Mouse (Mus musculus) gonadal fat pad, adult 2 months (tissue): ENCODE results near the gene Cryba2. TPM values are rescaled to one million over a fixed set of nuclear protein-coding genes. Genes with fewer than 3 reads are reported as not detected.

ENCODE experiments used
- DNase-seq: peaks from one replicate; pipeline ENCODE4 v3.0.0-alpha.2; 2012; ENCODE audit warnings: low read depth
- polyA plus RNA-seq: library from polyadenylated mRNA; depleted of rRNA; stranded (reverse); fragments of >200 nt; gene quantifications from 2 replicates; pipeline ENCODE4 v1.2.3, GENCODE M21; 2012; rRNA removed

Gene Cryba2
- polyA plus RNA-seq: 0.51 and 1.2 TPM in 2 replicates

DNA sequence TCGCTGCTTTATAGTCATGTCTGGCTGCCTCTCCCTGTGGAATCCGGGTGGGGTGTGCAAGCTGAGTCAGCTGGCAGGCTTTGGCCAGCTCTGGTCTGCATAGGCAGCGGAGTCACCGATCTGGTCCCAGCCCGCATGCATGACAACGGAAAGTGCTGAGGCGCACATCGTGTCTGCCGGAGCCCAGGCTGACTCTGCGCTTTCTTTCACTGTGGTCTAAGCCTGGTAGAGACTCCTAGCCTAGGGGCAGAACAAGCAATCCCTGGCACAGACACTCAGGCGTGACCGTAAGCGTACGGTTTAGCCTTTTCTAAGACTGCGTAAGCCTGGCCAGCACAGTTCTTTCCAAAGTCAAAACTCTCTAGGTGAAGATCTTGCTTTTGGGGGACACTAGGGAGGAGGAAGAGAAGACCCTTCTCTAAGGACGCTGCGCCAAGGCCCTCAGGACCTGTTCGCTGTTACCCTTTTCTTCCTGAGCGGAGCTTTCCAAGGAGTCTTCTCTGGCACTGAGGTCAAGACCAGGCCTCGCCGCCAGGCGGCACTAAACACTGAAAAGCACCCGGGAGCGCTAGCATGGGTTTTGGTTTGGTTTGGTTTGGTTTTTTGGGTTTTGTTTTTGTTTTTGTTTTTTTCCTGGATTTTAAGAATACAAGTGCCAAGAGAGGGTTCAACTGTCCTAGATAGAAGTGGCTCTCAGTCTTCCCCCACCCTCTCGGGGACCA is at the start of gene Cryba2:
Gene Cryba2, minus strand, starts transcription at position 10 of the 722 bp plus-strand sequence.
- DNase-seq: no peak

DNA sequence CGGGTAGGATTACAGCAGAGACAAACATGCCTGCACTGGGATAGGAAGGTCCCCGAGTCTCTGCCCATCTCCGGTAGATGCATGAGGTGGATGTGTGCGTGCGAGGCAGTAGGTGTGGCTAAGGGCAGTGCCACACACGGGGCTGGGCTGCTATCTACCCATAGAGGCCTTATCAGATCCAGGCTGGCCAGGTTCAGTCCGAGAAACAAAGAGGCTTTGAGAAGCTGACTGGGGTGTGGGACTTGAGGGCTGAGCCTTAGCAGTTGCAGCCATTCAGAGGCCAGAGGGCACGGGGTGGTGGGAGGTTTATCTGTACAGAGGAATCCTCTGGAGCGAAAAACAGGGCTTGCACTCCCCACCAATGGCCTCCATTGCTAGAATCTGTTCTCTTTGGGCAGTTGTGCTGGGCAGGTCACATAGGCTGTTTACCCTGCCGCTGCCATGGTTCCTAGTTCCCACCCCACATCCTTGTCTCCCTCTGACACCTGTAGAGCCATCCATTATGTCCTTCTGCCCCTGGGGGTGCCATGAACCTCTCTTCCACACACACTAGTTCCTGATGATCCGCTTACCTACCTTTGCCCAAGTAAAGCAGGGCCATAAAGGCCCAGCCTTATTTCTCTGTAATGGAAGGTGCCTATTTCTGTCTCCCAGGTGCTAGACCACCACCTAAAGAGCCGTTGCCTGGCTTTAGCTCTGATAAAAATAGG is 48.9 kb upstream of the Cryba2 start:
- no peak for DNase-seq

DNA sequence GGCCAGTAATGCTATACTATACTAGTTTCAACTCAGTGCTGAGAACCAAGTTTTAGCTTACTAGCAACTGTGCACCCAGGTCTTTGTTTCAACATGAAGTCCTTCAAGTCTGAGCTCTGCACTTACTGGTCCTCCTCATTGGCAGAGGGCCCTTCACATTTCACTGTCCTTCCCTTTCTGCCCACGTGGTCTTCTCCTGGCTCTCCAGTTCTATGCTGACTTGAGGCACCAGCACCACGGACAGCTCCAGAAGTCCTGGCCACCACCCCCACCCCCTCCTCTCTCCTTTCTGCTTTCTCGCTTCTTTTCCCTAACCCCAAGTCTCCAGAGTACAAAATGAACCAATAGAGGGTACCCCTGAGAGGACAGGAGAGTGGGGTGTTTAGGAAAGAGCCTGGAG is 46.8 kb upstream of the Cryba2 start:
- no peak for DNase-seq

DNA sequence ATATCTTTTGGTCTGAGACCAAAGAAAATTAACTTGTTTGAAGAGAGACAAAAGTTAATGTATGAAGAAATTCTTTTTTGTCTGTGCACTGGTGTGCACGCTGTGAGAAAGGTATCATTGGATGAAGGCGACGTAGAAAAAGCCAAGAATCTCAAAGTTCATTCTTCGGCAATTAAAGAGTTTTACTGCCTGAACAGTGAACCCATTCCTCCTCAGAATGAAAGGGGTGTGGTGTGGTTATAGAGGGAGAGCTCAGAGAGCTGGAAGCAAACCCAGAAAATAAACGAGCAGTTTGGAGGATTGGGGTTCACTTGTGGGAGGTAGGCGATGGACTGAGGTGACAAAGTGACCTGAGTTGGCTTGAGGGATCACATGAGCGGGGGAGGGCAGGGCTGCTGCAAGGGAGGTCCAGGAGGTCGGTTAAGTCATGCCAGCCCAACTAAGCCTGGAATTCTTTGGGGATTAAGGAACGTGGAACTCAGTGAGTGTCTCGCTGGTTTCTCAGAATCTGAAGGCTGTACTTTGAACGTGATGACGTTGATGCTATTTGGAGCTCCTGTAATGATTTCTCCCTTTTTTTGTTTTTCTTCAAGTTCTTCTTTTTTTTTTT is 43.4 kb upstream of the Cryba2 start:
- no peak for DNase-seq

DNA sequence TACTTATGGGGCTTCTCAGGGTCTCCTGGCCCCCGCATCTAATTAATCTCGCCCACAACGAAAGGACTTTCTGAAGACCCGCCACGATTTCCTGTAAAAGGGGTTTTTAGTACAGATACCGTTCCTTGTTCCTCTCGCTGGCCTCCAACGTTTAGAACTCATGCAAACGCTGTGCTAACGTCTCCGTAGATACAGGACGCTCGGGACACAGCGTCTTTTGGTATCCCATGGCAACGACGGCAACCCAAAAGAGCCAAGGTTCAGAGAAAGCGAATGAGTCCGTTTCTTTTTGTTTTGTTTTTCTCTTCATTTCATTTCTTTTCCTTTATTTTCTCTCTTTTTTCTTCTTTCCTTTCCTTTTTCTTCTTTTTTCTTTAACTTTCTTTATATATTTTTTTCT is 42.5 kb upstream of the Cryba2 start, which contains the start of gene Cfap65:
Gene Cfap65, minus strand, starts transcription at position 198 of the 400 bp plus-strand sequence.
- no peak for DNase-seq

DNA sequence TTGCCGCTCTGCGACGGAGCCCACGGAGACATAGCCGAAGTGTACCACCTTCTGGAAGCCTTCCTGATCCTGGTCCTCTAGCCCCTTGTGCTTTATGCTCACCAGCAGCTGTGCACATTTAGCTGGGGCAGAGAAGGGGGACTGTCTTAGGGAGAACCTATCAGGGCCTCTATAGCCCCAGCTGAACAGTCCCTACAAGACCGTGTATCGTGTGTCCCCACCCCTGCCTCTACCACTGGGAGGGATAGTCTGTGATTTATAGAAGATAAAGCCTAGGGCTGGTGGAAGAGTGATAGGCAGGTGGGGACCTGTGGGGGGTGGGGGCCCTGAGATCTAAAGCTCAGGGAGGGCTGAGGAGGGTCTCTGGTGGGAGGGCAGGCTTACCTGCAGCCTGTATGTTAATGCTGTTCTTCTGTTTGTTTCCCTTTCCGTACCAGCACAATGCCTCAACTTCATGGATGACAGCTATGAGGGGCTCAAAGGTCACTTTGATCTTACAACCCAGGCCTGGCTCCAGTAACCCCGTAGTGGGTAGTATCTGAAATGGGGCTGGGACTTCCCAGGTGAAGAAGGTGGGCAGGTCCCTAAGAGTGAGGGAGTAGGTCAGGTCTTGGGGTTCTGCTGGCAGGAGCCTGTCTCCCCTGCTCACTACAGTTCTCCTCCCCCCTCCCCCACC is 34.8 kb upstream of the Cryba2 start:
- no peak for DNase-seq

DNA sequence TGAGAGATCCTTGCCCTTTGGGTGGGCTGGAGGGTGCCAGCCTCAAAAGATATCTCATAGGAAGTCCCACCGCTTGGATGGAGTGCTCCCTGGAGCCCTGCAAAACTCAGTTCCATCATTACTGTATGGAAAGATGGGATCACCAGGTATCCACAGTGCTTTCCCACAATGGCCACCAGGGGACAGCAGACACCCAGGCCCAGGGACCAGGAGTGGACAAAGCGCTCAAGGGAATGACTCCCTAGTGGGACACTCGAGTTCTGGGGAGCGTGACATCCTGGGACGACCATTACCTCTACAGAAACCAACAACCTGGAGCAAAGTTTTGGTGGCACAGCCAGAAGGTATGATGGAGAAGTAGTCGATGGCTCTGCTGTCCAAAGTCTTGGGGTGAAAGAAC is 33.8 kb upstream of the Cryba2 start:
- no peak for DNase-seq

DNA sequence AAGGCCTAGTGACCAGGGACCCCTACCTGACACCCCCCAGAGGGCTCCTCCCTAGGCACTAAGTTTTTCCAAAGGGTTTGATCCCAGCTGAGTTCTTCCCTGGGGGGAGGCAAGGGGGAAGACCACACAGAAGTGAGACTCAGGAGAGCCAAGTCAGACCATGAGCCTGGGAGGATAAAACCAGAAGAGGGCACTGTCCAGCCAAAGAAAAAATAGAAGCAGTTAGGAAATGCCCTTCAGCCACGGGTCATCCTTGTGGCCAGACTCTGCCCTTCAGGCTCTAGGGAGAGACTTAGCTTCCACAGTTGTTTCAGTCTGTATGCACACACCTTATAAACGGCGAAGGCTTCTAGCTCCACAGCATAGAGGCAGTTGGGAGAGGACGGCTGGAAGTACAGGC is 31.5 kb upstream of the Cryba2 start:
- no peak for DNase-seq

DNA sequence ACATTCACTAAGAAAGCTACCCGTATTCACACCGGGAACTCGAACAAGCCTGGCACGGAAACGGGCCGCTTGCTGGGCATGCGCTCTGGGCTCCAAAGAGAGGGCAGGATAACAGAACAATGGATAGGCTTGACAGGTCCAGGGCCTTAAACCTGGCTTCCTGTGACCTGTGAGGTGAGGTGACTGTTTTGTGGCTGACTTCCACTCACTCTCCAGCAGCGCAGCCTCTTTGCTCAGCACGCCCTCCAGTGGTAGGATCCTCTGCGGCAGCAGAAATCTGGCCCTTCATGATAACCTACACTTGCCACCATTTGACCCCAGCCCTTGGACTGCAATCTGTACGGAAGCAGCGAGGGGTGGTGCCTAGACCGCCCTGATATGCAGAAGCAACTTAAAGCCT is 22.8 kb upstream of the Cryba2 start:
- no peak for DNase-seq

DNA sequence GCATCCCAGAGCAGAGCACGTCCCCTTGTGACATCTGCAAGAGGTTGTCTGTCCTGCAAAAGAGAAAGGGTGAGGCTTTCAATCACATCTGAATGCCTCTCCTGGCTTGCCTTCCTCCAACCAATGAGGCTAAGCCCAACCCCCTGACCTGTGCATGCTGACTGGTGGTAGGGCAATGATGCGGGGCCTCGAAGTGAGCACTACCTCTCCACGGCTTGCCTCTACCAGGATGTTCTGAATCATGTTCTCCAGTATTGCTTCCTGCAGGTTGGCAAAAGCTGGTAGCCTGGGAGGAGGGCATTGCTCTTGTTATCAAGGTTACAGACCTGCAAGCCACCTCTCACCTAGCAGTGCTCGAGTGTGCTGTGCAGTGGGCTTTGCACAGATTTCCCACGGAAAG is 9.2 kb upstream of the Cryba2 start:
- DNase-seq: no peak

DNA sequence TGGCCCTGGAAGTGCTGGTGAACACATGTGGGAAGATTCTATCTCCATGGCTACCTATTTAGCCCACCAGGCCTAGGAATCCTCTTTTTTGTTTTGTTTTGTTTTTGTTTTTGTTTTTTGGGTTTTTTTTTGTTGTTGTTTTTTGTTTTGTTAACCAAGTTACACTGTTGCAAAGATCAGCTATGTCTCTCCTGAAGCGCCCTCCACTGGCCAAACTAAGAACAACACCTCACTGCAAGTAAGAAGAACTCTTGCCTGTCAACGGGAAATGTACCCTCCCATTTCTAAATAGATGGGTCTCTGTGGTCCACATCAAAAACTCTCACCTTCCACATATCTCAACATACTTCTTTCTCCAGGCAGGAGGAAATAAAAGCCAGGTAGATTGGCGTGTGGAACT is 8.7 kb upstream of the Cryba2 start:
- no peak for DNase-seq

DNA sequence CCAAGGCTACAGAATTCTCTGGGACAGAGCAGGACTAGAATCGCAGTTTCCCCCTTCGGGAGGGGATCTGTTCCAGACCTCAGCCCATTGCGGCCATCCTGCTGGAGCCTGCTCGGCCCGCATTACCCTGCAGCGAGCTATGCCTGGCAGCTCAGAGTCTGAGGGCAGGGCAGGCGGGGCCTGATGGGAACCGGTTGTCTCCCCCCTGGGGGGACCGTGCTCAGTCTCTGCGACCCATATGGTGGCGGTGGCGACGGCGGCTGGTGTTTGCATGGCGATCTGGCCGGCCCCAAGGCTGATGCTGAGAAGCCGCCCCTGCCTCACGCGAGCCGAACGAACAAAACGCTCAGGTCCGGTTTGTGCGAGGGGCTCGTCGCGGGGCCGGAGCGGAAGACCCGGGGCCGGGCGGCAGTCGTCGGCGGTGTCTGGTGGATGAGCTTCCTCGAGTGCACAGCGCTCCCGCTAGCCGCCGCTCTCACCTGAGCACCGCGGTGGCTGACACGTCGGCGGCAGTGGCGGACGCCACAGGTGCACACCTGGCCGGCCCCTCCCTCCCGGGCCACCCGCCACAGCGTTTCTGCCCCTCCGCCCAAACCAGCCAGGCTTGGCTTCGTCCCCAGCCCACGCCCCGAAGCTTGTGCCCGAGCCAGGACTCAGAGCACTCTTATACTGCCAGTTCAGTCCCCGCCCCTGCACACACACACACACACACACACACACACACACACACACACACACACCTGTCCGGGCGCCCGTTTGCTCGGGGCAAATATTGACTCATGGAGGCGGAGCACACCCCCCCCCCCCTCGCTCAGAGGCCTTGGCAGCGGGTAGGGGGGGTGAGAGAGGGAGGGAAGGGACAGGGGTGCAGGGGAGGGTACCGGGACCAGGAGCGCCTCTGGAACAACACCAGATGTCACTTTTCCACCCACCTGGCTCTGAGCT is 7.7 kb upstream of the Cryba2 start:
- no peak for DNase-seq

DNA sequence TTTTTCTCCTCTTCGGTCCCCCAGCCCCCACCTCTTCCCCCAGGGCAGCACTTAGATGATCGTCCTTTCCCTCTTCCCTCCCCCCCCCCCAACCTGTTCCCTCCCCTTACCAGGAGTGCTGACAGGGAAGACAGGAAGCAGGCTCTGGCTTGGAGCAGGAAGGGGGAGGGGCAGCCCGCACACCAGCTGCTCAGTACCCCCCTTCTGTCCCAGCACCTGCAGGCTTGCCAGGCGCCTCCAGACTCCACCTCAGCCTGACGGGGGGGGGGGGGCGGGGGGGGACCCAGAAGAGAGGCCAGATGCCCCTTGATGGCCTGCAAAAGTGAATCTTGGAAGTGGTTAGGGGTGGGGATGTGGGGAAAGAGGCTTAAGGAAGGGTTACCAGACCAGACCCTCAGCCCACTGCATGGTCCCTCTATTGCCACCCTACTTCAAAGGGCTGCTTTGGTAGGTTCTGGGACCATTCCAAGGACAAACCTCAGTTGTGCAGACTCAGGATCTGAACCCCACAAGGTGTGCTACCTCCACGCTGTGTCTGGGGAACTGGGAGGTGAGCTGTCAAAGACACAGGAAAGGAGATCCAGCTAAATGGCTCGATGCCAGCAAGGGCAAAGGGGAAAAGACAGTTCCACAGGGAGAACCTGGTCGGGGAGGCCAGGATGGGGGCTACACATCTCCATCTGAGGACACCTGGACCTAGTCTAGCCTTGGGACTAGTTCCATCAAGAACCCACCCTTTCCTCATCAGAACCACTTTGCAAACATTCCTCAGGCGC is 5.9 kb upstream of the Cryba2 start:
- no peak for DNase-seq

DNA sequence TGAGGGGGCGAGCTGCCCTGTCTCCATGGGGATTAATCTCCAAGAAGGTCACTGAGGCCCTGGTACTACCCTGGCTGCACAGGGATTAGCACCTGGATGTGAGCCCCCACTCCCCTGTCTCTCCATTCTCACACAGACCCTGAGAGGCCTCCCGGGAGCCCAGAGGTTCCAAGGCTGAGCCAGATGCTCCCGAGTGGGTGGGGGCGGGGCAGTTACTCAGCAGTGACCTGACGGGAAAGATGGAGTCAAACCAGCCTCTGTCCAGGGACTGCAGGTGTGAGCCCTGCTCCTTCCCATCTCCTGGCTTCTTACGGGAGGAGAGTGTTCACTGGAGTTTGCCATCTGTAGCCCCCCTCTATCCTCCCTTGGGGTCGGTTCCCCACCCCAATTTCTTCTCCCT is 5.0 kb upstream of the Cryba2 start:
- DNase-seq: no peak

DNA sequence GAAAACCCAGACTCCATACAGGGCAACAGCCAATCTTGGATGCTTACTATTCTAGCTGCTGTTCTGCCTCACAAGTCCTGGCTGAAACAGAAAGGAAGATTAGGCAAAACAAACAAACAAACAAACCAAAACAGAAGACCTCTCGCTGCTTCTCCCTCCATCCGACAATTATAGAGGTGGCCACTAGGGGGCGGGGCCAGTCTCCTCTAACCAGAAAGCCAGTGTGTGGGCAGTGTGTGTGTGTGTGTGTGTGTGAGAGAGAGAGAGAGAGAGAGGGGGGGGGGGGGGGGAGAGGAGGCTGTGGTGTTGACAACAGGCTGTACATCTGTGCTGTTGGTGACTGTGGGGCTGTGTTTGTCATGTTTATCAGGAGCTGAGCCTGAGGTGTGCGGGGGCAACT is 2.0 kb upstream of the Cryba2 start:
- no peak for DNase-seq

DNA sequence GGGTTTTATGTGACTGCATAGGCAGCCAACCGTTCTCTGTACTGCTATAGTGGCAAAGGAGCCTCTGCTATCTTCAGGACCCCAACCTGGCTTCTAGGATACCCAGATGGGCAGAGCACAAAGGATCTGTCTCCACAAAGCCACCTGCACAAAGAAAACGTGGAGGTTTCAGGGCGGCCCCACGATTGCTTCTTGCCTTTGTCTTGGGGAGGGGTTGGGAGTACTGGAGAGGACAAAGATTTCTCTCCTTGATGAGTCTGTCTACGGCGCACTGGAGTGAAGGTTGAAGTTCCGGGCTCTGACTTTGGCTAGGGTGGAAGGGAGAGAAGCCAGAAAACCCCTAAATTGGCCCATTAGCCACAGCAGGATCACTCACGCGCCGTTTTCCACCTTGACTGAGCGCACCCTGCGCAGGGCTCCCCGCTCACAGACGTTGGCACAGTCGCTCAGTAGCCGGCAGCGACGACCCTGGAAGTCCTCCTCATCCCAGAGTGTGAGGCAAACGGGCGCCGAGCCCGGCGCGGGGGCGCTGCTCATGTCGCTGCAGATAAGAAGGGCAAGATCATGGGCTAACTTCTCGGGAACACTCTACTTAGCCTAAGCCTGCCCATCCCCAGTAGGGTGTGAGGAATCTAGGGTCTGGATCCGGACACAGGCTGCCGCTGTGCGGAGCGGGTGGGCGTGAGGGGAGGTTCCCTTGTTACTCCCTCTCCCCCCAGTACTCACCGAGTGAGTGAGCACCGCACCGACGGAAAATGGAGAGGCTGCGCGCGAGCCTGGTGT is 401 bp downstream of the Cryba2 start:
- no peak for DNase-seq

DNA sequence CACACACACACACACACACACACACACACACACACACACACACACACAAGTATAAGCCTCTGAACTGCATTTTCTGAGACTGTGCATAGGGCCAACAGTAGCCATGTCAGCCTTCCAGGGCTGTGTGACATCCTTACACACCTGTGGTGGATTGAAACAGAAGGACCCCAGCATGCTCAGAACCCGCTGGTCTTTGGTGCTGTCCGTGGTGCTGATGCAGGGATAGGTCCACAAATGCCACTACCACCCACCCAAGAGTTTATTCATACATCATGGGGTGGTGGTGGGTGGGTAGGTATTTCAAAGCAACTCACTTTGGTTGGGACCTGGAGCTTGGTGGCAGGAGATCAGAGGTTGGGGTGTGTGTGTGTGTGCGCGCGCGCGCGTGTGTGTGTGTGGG is 1.4 kb downstream of the Cryba2 start:
- DNase-seq: no peak

DNA sequence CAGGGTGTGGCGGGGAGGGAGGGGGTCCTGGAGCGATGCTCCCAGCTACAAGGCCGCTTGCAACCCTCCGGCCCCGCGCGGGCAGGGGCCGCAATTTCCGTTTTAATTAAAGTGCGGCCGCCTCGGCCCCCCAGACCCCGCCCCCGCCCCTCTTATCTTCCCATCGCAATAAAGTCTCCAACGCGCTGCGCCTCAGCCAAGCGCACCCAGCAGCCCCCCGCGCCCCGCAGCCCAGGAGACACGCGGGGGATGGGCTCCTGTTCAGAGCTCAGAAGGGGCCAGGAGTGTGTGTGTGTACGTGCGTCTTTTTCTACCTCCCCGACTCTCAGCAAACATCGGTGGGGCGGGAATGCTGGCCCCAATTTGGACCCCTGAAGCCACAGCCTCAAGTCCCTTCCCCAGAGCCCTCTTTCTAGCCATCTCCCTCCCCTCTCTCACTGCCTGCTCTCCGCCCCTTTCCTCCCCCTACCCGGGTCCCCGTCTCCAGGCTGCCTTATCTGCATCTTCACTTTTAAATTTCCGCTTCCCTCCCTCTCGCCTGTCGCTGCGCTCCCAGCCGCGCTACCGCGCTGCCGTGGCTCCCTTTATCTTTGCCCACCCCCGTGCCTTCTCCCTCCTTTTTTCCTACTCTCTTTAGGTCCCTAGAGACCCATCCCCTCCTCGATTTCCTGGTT is 7.4 kb downstream of the Cryba2 start, which contains the start of gene Fev:
Gene Fev, minus strand, starts transcription at position 51 of the 674 bp plus-strand sequence.
- DNase-seq: no peak
